Mouse (Mus musculus): ENCODE data around the gene Slc25a26.
A peak's percentile ranks its signal among the peaks of the same experiment; 100 is the strongest.

DNA sequence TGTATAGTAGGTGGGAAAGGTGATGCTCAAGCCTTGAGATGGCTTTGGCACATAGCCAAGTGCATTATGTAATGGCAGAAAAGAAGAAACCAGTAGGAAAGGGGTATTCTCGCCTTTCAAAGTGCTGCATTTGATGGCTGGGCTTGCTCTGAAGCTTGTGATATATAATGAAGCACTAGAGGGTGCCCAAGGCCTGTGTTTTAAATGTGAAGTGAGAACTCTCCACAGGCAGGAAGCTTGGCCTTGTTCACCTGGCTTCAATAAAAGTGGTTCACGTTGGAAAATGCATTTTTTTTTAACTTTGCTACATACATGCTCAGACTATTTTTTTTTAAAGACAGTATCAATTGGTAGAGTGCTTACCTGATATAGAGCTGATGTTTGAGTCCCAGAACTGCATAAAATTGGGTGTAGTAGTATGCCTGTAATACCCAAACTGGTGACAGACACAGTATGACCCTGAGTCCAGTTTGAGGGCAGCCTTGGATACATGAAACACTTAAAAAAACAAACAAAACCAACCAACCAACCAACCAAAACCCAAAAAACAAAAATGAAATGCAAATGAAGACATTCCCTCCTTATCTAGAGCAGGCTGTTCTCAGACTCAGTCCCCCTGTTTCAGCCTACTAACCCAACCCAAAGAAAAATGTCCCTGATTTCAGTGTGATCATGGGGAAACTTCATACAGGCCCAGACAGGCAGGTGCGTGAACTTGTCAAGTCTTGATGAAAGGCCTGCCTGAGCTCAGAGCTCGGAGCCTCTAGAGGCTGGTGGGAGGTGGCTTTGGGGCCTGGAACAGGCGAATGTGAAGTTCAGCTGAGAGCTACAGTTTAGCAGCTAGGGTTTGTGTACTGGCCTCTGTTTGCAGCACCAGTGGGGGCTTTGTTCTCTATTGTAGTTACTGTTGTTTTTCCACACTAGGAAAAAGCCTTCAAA, 44.0 kb downstream of the Slc25a26 start:
- TF ChIP-seq CTCF (IDR thresholded peaks at IDR 0.05; ENCODE audit: low read depth) (peak; percentile 27; the same call in 1 of the 2 replicates), EP300 (IDR thresholded peaks at IDR 0.05; ENCODE audit: low read depth) (no peak)

All from liver, embryonic 14.5 days (tissue).